Mouse (Mus musculus): ENCODE measurements around the gene Sdccag8. TPM values are rescaled to one million over a fixed set of nuclear protein-coding genes. Genes with fewer than 3 reads are reported as not detected.
A peak's percentile ranks its signal among the peaks of the same experiment; 100 is the strongest.

Gene Sdccag8
- polyA plus RNA-seq, 1 experiment = 4.0 TPM

- Histone ChIP-seq H3K4me1 (ENCODE audit: control insufficient read depth, insufficient read depth, insufficient read length) (peaks cover 21% of the 10 kb centered on the region), H3K27me3 (ENCODE audit: control insufficient read depth, insufficient read depth, low read length) (no peaks in the 10 kb centered on the region), H3K36me3 (ENCODE audit: control insufficient read depth, insufficient read depth, low read length) (no peaks in the 10 kb centered on the region), H3K27ac (ENCODE audit: insufficient read depth, low read length) (peak overlapping the region; percentile 50), H3K4me3 (ENCODE audit: extremely low read depth, insufficient read depth, insufficient read length) (no peak overlapping the region)
- 83% methylated on average over 6 of the region's 6 CpGs for WGBS
- DNase-seq (ENCODE audit: low read depth in 1 of 2, low spot score in 2 of 2) = no peak
- TF ChIP-seq POLR2A (IDR thresholded peaks at IDR 0.05; ENCODE audit: low read depth, low read length) (no peak), CTCF (IDR thresholded peaks at IDR 0.05; ENCODE audit: extremely low read depth, insufficient read depth, insufficient read length, insufficient replicate concordance) (no peak)
These were observed 171.2 kb downstream of the Sdccag8 start for GRCm38 (mm10) chr1:176985691-176986090.

GRCm38 (mm10) chr1:176986275-176986674 is 171.8 kb downstream of the Sdccag8 start:
- no peaks in the 10 kb centered on the region for H3K36me3 ChIP-seq (ENCODE audit: control insufficient read depth, insufficient read depth, low read length)
- TF ChIP-seq CTCF (IDR thresholded peaks at IDR 0.05; ENCODE audit: extremely low read depth, insufficient read depth, insufficient read length, insufficient replicate concordance) (no peak), POLR2A (IDR thresholded peaks at IDR 0.05; ENCODE audit: low read depth, low read length) (no peak)
- no peaks in the 10 kb centered on the region for H3K27me3 ChIP-seq (ENCODE audit: control insufficient read depth, insufficient read depth, low read length)
- H3K4me3 ChIP-seq (ENCODE audit: extremely low read depth, insufficient read depth, insufficient read length) = no peak overlapping the region
- 12% methylated on average over 6 of the region's 6 CpGs for WGBS
- peak overlapping the region; percentile 53 for H3K27ac ChIP-seq (ENCODE audit: insufficient read depth, low read length)
- DNase-seq (ENCODE audit: low read depth in 1 of 2, low spot score in 2 of 2) = peak in 1 of 2 experiments; percentile 45
- H3K4me1 ChIP-seq (ENCODE audit: control insufficient read depth, insufficient read depth, insufficient read length) = peaks cover 17% of the 10 kb centered on the region

- no peak for DNase-seq (ENCODE audit: low read depth in 1 of 2, low spot score in 2 of 2)
- H3K27ac ChIP-seq (ENCODE audit: insufficient read depth, low read length) = peak overlapping the region; percentile 53; the same call in 1 of the 2 replicates
- TF ChIP-seq POLR2A (IDR thresholded peaks at IDR 0.05; ENCODE audit: low read depth, low read length) (no peak), CTCF (IDR thresholded peaks at IDR 0.05; ENCODE audit: extremely low read depth, insufficient read depth, insufficient read length, insufficient replicate concordance) (no peak)
- H3K4me3 ChIP-seq (ENCODE audit: extremely low read depth, insufficient read depth, insufficient read length) = no peak overlapping the region
- no peaks in the 10 kb centered on the region for H3K36me3 ChIP-seq (ENCODE audit: control insufficient read depth, insufficient read depth, low read length)
- 86% methylated on average over 6 of the region's 6 CpGs for WGBS
- H3K4me1 ChIP-seq (ENCODE audit: control insufficient read depth, insufficient read depth, insufficient read length) = peaks cover 18% of the 10 kb centered on the region
- no peaks in the 10 kb centered on the region for H3K27me3 ChIP-seq (ENCODE audit: control insufficient read depth, insufficient read depth, low read length)
These were observed 172.7 kb downstream of the Sdccag8 start for GRCm38 (mm10) chr1:176986990-176987740.

DNA sequence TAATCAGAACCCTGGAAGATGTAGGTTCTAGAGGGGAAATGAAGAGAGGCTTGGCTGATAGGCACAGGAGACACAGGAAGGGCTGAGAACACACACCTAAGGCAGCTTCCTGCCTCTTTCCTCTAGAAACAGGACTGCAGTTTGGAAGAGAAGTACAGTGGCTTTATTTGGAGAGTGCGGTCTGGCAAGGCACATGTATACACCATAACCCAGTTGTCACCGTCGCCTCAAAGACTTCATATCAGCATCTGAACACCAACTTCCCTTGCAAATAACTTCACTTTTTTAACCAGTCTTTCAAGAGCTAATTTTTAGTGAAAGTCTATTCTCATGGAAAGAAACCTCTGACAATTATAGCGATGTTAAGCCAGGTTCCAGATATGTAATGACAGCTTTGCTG is 177.0 kb downstream of the Sdccag8 start:
- Histone ChIP-seq H3K4me1 (ENCODE audit: control insufficient read depth, insufficient read depth, insufficient read length) (peaks cover 40% of the 10 kb centered on the region), H3K27ac (ENCODE audit: insufficient read depth, low read length) (no peak overlapping the region), H3K27me3 (ENCODE audit: control insufficient read depth, insufficient read depth, low read length) (no peaks in the 10 kb centered on the region), H3K4me3 (ENCODE audit: extremely low read depth, insufficient read depth, insufficient read length) (no peak overlapping the region), H3K36me3 (ENCODE audit: control insufficient read depth, insufficient read depth, low read length) (no peaks in the 10 kb centered on the region)
- TF ChIP-seq POLR2A (IDR thresholded peaks at IDR 0.05; ENCODE audit: low read depth, low read length) (no peak), CTCF (IDR thresholded peaks at IDR 0.05; ENCODE audit: extremely low read depth, insufficient read depth, insufficient read length, insufficient replicate concordance) (no peak)
- no peak for DNase-seq (ENCODE audit: low read depth in 1 of 2, low spot score in 2 of 2)
- WGBS = 83% methylated on average over 4 of the region's 4 CpGs

- no peak for DNase-seq (ENCODE audit: low read depth in 1 of 2, low spot score in 2 of 2)
- TF ChIP-seq CTCF (IDR thresholded peaks at IDR 0.05; ENCODE audit: extremely low read depth, insufficient read depth, insufficient read length, insufficient replicate concordance) (no peak), POLR2A (IDR thresholded peaks at IDR 0.05; ENCODE audit: low read depth, low read length) (no peak)
- WGBS = 92% methylated on average over 8 of the region's 8 CpGs
- Histone ChIP-seq H3K36me3 (ENCODE audit: control insufficient read depth, insufficient read depth, low read length) (no peaks in the 10 kb centered on the region), H3K27me3 (ENCODE audit: control insufficient read depth, insufficient read depth, low read length) (no peaks in the 10 kb centered on the region), H3K4me3 (ENCODE audit: extremely low read depth, insufficient read depth, insufficient read length) (no peak overlapping the region), H3K27ac (ENCODE audit: insufficient read depth, low read length) (no peak overlapping the region), H3K4me1 (ENCODE audit: control insufficient read depth, insufficient read depth, insufficient read length) (peaks cover 34% of the 10 kb centered on the region)
These were observed 178.1 kb downstream of the Sdccag8 start for GRCm38 (mm10) chr1:176992517-176992916.

DNA sequence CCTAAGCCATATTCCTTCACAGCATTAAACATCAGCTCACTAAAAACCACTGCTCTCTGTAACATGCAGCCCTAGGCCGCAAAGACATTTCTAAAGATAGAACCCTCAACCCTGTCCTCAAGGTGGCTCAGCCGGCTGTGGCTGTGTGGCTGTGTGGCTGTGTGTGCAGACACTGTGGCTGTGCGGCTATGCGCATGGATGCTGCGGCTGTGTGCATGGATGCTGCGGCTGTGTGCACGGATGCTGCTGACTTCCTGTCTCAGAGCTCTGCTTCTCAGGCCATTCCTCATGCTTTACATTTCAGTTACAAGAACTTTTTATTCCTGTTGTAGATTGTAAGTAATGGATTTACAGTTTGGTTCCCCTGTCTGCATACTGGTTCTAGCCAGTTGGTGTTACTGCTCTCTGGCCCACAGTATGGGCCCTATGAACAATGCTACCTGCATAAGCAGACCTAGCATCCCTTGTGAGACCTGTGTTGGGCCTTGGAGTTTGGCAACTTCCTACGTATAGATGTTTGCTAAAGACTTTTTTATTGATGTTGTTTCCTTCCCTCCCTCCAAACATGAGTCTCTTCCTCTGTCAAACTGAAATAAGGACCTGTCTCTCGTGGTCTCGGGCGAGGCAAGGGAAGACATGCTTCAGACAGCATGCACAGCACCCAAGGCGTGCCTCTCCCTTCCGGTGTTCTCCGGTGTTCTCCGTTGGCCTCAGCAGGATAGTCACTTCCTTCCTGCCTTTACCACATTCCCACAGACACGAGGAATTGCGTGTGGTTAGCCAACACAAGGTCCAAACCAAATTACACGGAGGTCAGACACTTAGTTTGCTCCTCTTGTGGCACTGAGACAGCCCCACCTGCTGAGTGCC is 178.9 kb downstream of the Sdccag8 start:
- no peak for TF ChIP-seq CTCF (IDR thresholded peaks at IDR 0.05; ENCODE audit: extremely low read depth, insufficient read depth, insufficient read length, insufficient replicate concordance)
- TF ChIP-seq POLR2A (IDR thresholded peaks at IDR 0.05; ENCODE audit: low read depth, low read length) = no peak
- peak in 1 of 2 experiments; percentile 60 for DNase-seq (ENCODE audit: low read depth in 1 of 2, low spot score in 2 of 2)
- Histone ChIP-seq H3K4me1 (ENCODE audit: control insufficient read depth, insufficient read depth, insufficient read length) (peaks cover 40% of the 10 kb centered on the region), H3K27ac (ENCODE audit: insufficient read depth, low read length) (peak overlapping the region; percentile 42), H3K36me3 (ENCODE audit: control insufficient read depth, insufficient read depth, low read length) (no peaks in the 10 kb centered on the region), H3K27me3 (ENCODE audit: control insufficient read depth, insufficient read depth, low read length) (no peaks in the 10 kb centered on the region), H3K4me3 (ENCODE audit: extremely low read depth, insufficient read depth, insufficient read length) (no peak overlapping the region)
- 21% methylated on average over 18 of the region's 18 CpGs for WGBS
